Mouse (Mus musculus): Measurements from ENCODE around the gene Gm9758.
"Not testable (repeated sequence)": the region's sequence is repeated elsewhere in the genome, so short reads cannot be mapped to it uniquely, and the experiment has no call there.

GRCm38 (mm10) chr5:14955928-14956706 lies 41.4 kb upstream of the Gm9758 start:
- TF ChIP-seq CTCF, EP300 (IDR thresholded peaks at IDR 0.05; ENCODE audit: low read depth): not testable (repeated sequence)
